Mouse (Mus musculus) 3T3-L1 (cell line): ENCODE data around the gene Cic.
"Not testable (repeated sequence)": the region's sequence is repeated elsewhere in the genome, so short reads cannot be mapped to it uniquely, and the experiment has no call there.

ENCODE experiments used
- DNase-seq: peaks from one replicate; pipeline ENCODE4 v3.0.0-alpha.2; 2015; ENCODE audit warnings: low read depth, low spot score

Gene Cic

GRCm38 (mm10) chr7:25243361-25243760 is 24.1 kb upstream of the Cic start:
- DNase-seq = no peak

- DNase-seq = no peak
These were observed 22.7 kb upstream of the Cic start for GRCm38 (mm10) chr7:25244562-25245369.

- no peak for DNase-seq
These were observed 21.3 kb upstream of the Cic start for GRCm38 (mm10) chr7:25246079-25246758.

GRCm38 (mm10) chr7:25246759-25247137 is 20.8 kb upstream of the Cic start:
- no peak for DNase-seq

GRCm38 (mm10) chr7:25247498-25247897 is 20.0 kb upstream of the Cic start:
- no peak for DNase-seq

- DNase-seq = peak; percentile 51
These were observed 19.4 kb upstream of the Cic start for GRCm38 (mm10) chr7:25248018-25248647.

GRCm38 (mm10) chr7:25248846-25249313 is 18.6 kb upstream of the Cic start:
- DNase-seq = peak; percentile 52

- DNase-seq = peak; percentile 59
These were observed 18.0 kb upstream of the Cic start for GRCm38 (mm10) chr7:25249314-25250140.

- peak; percentile 77 for DNase-seq
These were observed 17.1 kb upstream of the Cic start, which contains the start of gene Erf for GRCm38 (mm10) chr7:25250141-25250972. Erf (minus strand) TSS chr7:25250761.

GRCm38 (mm10) chr7:25251071-25251791 is 16.3 kb upstream of the Cic start:
- peak; percentile 48 for DNase-seq

GRCm38 (mm10) chr7:25251822-25252221 is 15.7 kb upstream of the Cic start:
- DNase-seq = peak; percentile 39

GRCm38 (mm10) chr7:25261896-25262295 is 5.6 kb upstream of the Cic start:
- DNase-seq = no peak

GRCm38 (mm10) chr7:25263968-25264870 is 3.3 kb upstream of the Cic start:
- no peak for DNase-seq

GRCm38 (mm10) chr7:25265743-25266142 is 1.8 kb upstream of the Cic start:
- DNase-seq = not testable (repeated sequence)

- DNase-seq = no peak
These were observed 1.1 kb upstream of the Cic start for GRCm38 (mm10) chr7:25266180-25266962.

- peak; percentile 99 for DNase-seq
These were observed 403 bp downstream of the Cic start for GRCm38 (mm10) chr7:25267751-25268463.

GRCm38 (mm10) chr7:25268588-25268987 is 1.1 kb downstream of the Cic start:
- no peak for DNase-seq
